Mouse (Mus musculus) forebrain, embryonic 15.5 days (tissue): ENCODE data around the gene Tbx10. TPM values are rescaled to one million over a fixed set of nuclear protein-coding genes. Genes with fewer than 3 reads are reported as not detected.
A peak's percentile ranks its signal among the peaks of the same experiment; 100 is the strongest.

Experiments used
- ATAC-seq: fragments of 200-750 bp; cut with Nextera tagmentation; replicated peaks from 2 replicates; pipeline ENCODE4 v1.8.0; 2017; ENCODE audit warnings: mild to moderate bottlenecking, moderate TSS enrichment, moderate library complexity
- H3K27ac ChIP-seq: fragments of 300-500 bp; sonication (generic); replicated peaks from 2 replicates; pipeline ENCODE4 v1.5.1; 2015; ENCODE audit warnings: mild to moderate bottlenecking, inconsistent platforms
- H3K27me3 ChIP-seq: fragments of 300-500 bp; sonication (generic); 2 replicates; pipeline ENCODE4 v1.6.1; 2015; ENCODE audit warnings: inconsistent platforms
- H3K36me3 ChIP-seq: fragments of 300-500 bp; sonication (generic); 2 replicates; pipeline ENCODE4 v1.6.1; 2015; ENCODE audit warnings: mild to moderate bottlenecking, inconsistent platforms
- H3K4me1 ChIP-seq: fragments of 300-500 bp; sonication (generic); 2 replicates; pipeline ENCODE4 v1.6.1; 2015; ENCODE audit warnings: inconsistent platforms
- H3K4me2 ChIP-seq: fragments of 300-500 bp; sonication (generic); replicated peaks from 2 replicates; pipeline ENCODE4 v1.6.1; 2015; ENCODE audit warnings: mild to moderate bottlenecking, inconsistent platforms
- H3K4me3 ChIP-seq: fragments of 300-500 bp; sonication (generic); 2 replicates; pipeline ENCODE4 v1.5.1; 2015; ENCODE audit warnings: mild to moderate bottlenecking, inconsistent platforms
- H3K9ac ChIP-seq: fragments of 300-500 bp; sonication (generic); replicated peaks from 2 replicates; pipeline ENCODE4 v1.6.1; 2015; ENCODE audit warnings: mild to moderate bottlenecking, inconsistent platforms
- H3K9me3 ChIP-seq: fragments of 300-500 bp; sonication (generic); 2 replicates; pipeline ENCODE4 v1.6.1; 2016; ENCODE audit warnings: inconsistent platforms
- WGBS: fragments of 180-500 bp; shearing (Covaris S2); methylation state at CpG from one replicate; pipeline ENCODE4 v1.1.7; 2015; ENCODE audit warnings: mixed read lengths; 5-methylcytosine and 5-hydroxymethylcytosine counted together
- polyA plus RNA-seq: library from polyadenylated mRNA; unstranded; fragments of >200 nt; fragmentation: Nextera tagmentation; extraction: Ambion mirVana; gene quantifications from 2 replicates; pipeline ENCODE4 v1.2.1, GENCODE M21; 2015

Tbx10 gene
- polyA plus RNA-seq, 1 experiment from 2014 or later = 0.13 TPM

DNA sequence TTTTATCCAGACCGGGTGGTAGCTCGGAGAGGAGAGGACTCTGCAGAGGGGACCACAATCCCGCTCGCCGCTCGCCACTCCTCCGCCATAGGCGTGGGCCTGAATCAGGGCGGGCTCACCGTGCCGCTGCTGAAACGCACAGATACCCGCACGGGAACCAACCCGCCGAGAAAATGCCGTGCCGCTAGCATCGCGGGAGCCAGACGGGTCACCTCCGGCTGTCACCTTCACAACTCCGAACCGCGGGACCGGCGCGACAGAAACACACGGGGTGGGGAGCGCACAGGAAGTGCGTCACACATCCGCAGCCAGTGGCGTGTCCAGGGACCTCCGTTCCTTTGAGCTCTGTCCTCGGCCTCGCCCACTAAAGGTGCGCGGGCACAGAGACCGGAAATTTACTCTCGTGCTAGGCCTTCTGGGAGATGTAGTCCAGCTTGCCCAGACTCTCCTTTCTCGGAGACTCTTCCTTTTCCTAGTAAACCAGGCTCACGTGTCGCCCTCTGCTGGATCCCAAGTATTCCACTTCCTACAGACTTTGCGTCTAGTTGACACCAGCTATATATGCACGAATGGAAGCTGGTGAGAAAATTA lies 20.0 kb downstream of the Tbx10 start, which contains the start of gene Ndufv1:
Gene Ndufv1, minus strand, starts transcription at position 375 of the 591 bp plus-strand sequence.
- Histone ChIP-seq H3K4me1 (peaks cover 17% of the 10 kb centered on the region), H3K4me3 (peak within 1 kb of the TSS; percentile 89), H3K9me3 (no peaks in the 10 kb centered on the region), H3K27ac (peak within 1 kb of the TSS; percentile 73), H3K9ac (peak within 1 kb of the TSS; percentile 79), H3K4me2 (peak within 1 kb of the TSS; percentile 57), H3K36me3 (peaks cover 24% of the 10 kb centered on the region), H3K27me3 (no peaks in the 10 kb centered on the region)
- WGBS = under 1% methylated on average over 45 of the region's 45 CpGs
- peak; percentile 100 for ATAC-seq

DNA sequence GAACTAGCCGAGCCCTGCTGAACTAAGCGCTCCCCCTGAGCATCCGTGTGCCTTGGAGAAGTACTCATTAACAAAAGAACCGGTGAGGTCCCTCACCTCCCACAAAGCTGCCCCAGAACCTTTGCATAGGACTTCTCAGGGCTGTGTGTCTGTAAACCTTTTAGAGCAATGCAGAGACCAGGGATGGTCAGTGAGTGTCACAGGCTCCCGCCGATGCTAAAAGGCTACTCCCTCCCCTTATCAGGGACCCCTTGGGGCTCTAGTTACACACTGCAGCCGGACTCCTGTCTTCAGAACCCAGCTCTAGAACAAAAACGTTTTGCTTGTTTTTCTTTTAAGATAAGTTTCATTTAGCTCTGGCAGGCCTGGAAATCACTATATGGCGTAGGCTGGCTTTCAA lies 20.5 kb downstream of the Tbx10 start:
- H3K4me2 ChIP-seq = peak overlapping the region; percentile 37
- peaks cover 18% of the 10 kb centered on the region for H3K36me3 ChIP-seq
- 23% methylated on average over 9 of the region's 9 CpGs for WGBS
- H3K9me3 ChIP-seq = no peaks in the 10 kb centered on the region
- H3K4me1 ChIP-seq = peaks cover 17% of the 10 kb centered on the region
- H3K27me3 ChIP-seq = no peaks in the 10 kb centered on the region
- ATAC-seq = peak; percentile 53; the same call in 1 of the 2 replicates
- H3K27ac ChIP-seq = no peak overlapping the region
- H3K9ac ChIP-seq = no peak overlapping the region
- H3K4me3 ChIP-seq = peak overlapping the region; percentile 89

DNA sequence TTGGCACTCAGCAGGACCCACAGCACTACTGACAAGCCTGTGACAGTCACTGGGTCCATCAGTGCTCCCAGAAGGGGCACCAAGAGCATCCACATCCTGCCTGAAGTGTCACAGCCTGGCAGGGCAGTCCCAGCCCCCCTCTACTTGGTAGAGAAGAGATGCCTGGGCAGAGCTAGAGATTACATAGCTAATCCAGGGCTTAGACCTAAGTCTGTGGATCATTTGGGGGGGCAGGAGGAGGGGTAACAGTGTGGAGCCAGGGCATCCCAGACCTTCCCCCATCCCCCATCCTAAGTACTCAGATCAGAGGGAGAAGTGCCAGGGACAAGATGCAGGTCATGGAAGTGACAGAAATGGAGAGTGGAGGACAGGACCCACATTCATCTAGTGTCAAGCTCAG lies 22.2 kb downstream of the Tbx10 start:
- Histone ChIP-seq H3K4me2 (no peak overlapping the region), H3K27ac (no peak overlapping the region), H3K4me3 (no peak overlapping the region), H3K36me3 (peaks cover 6% of the 10 kb centered on the region), H3K4me1 (peaks cover 17% of the 10 kb centered on the region), H3K9me3 (no peaks in the 10 kb centered on the region), H3K27me3 (no peaks in the 10 kb centered on the region), H3K9ac (no peak overlapping the region)
- ATAC-seq = no peak

DNA sequence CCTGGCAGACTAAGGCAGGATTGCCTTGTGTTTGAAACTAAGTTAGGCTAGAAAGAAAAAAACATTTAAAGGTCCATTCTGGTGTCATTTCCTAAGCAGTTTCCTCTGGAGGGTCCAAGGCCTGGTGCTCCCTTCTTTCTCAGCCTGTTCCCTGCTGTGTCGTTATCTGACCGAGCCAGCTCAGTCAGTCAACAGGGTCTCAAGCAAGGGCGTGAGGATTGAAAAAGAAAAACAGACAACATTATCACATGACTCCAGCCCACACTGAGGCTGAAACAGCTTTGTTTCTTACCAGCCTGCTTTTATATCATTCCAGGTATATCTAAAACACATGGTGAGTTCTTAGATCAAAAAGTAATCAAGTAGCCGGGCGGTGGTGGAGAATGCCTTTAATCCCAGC lies 23.1 kb downstream of the Tbx10 start:
- no peak for ATAC-seq
- WGBS = 67% methylated on average over 5 of the region's 5 CpGs

GRCm38 (mm10) chr19:4017921-4018587 lies 25.5 kb downstream of the Tbx10 start:
- H3K36me3 ChIP-seq = no peaks in the 10 kb centered on the region
- no peak overlapping the region for H3K4me2 ChIP-seq
- no peaks in the 10 kb centered on the region for H3K27me3 ChIP-seq
- no peak overlapping the region for H3K9ac ChIP-seq
- 0 out of 2 replicates have a peak, but pooled peaks cover under 1% of the 10 kb centered on the region for H3K4me1 ChIP-seq
- H3K27ac ChIP-seq = no peak overlapping the region
- no peak for ATAC-seq
- WGBS = 61% methylated on average over 10 of the region's 10 CpGs
- H3K9me3 ChIP-seq = no peaks in the 10 kb centered on the region
- H3K4me3 ChIP-seq = no peak overlapping the region

More for the DNA sequence above, 23.1 kb downstream of the Tbx10 start:
- peaks cover 17% of the 10 kb centered on the region for H3K4me1 ChIP-seq
- H3K9ac ChIP-seq = no peak overlapping the region
- no peak overlapping the region for H3K4me2 ChIP-seq
- no peak overlapping the region for H3K4me3 ChIP-seq
- no peaks in the 10 kb centered on the region for H3K36me3 ChIP-seq
- H3K9me3 ChIP-seq = no peaks in the 10 kb centered on the region
- H3K27me3 ChIP-seq = no peaks in the 10 kb centered on the region
- no peak overlapping the region for H3K27ac ChIP-seq

DNA sequence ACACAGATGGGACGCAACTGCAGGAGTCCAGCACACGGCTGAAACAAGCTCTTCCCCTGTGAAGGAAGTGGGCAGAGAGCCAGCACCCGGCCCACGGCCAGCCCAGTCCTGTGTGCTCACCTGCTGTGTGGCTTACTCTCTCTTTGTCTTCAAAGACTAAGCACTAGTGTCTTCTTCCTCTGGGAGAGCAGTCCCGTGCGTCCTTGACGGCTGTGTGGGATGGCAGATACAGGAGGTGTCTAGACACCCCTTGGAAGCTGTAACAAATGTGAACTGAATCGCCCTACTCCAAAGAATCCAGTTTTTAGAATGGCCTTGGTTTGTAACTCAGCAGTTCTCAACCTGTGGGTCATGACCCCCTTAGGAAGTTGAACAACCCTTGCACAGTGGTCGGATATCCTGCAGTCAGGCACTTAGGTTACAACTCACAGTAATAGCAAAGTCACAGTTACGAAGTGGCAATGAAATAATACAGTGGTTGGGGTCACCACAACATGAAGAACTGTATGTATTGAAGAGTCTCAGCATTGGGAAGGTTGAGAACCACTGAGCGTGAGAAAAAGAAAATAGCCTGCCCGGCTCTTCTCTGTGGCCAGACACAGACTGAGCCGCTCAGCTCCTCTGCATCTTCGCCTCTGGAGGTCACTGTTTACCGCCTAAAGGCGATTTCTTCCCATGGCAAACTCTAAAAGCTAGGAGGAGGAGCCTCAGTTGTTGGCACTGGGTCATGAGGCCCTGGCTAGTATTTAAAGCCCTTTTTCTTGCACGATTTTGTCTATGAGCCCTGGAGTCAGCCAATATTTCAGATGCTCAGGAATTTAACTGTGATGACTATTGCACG lies 26.4 kb downstream of the Tbx10 start:
- no peaks in the 10 kb centered on the region for H3K4me1 ChIP-seq
- no peaks in the 10 kb centered on the region for H3K27me3 ChIP-seq
- H3K27ac ChIP-seq = no peak overlapping the region
- no peaks in the 10 kb centered on the region for H3K9me3 ChIP-seq
- no peak overlapping the region for H3K4me2 ChIP-seq
- ATAC-seq = peak; percentile 55
- H3K9ac ChIP-seq = no peak overlapping the region
- H3K36me3 ChIP-seq = no peaks in the 10 kb centered on the region
- WGBS = 26% methylated on average over 18 of the region's 18 CpGs
- H3K4me3 ChIP-seq = no peak overlapping the region

DNA sequence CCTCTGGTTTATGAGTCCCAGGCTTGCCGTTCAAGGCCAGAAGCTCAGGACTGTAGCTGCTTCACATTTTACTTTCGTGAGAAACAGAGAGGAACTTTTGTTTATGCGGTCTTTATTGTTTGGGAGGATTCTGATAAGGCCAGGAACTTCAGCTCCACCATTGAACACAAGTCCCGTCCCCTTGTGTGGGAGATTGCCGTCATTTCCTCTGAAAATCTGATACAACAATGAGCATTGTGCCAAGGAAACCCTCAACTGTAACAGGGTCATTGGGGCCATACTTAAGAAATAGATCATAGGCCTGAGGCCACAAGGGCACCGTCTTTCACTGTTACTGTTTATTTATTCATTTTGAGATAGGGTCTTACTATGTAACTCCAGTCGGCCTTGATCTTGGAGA lies 30.6 kb downstream of the Tbx10 start:
- ATAC-seq = no peak
- no peak overlapping the region for H3K4me3 ChIP-seq
- no peak overlapping the region for H3K27ac ChIP-seq
- H3K4me2 ChIP-seq = no peak overlapping the region
- H3K9ac ChIP-seq = no peak overlapping the region
- H3K27me3 ChIP-seq = no peaks in the 10 kb centered on the region
- no peaks in the 10 kb centered on the region for H3K36me3 ChIP-seq
- WGBS = 78% methylated on average over 7 of the region's 7 CpGs
- H3K9me3 ChIP-seq = no peaks in the 10 kb centered on the region
- no peaks in the 10 kb centered on the region for H3K4me1 ChIP-seq

GRCm38 (mm10) chr19:4027576-4027975 lies 35.0 kb downstream of the Tbx10 start:
- Histone ChIP-seq H3K9me3 (no peaks in the 10 kb centered on the region), H3K4me1 (no peaks in the 10 kb centered on the region), H3K4me2 (no peak overlapping the region), H3K4me3 (no peak overlapping the region), H3K27ac (no peak overlapping the region), H3K27me3 (no peaks in the 10 kb centered on the region), H3K36me3 (no peaks in the 10 kb centered on the region), H3K9ac (no peak overlapping the region)
- no peak for ATAC-seq

DNA sequence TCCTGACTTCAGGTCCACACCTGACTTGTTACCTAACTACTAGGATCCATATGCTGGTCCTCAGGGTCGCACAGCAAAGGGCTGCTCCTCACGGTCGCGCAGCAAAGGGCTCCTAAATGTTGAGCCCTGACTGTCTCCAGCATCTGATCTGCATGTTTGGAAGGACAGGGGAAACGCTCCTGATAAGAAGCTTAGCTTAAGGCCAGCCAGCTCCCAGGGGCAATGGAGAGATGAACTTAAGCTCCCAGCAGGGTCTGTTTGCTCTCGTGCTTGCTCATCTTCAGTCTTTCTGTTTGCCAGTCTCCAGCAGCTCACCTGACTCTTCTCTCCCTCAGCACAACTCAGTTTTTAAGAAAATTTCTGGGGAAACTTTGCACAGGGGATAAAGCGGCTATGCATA lies 40.1 kb downstream of the Tbx10 start:
- no peaks in the 10 kb centered on the region for H3K9me3 ChIP-seq
- no peaks in the 10 kb centered on the region for H3K27me3 ChIP-seq
- no peak overlapping the region for H3K4me3 ChIP-seq
- H3K9ac ChIP-seq = no peak overlapping the region
- no peak for ATAC-seq
- WGBS = 60% methylated on average over 7 of the region's 7 CpGs
- no peak overlapping the region for H3K27ac ChIP-seq
- H3K4me1 ChIP-seq = peaks cover 10% of the 10 kb centered on the region
- H3K36me3 ChIP-seq = no peaks in the 10 kb centered on the region
- H3K4me2 ChIP-seq = no peak overlapping the region

DNA sequence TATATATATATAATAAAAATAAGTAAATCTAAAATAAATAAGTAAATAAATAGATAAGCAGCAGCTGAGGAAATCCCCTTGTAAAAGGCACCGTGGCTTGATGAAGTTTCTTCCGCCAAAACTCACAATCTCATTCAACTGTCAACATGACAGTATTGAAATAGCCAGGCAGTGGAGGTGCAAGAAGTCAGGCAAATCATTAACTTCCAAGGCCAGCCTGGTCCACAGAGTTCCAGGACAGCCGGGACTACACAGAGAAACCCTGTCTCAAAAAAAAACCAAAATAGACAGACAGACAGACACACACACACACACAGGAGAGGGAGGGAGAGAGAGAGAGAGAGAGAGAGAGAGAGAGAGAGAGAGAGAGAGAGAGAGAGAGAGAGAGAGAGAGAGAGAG lies 40.7 kb downstream of the Tbx10 start:
- no peak overlapping the region for H3K9ac ChIP-seq
- peaks cover 15% of the 10 kb centered on the region for H3K4me1 ChIP-seq
- 87% methylated on average over 3 of the region's 3 CpGs for WGBS
- no peaks in the 10 kb centered on the region for H3K36me3 ChIP-seq
- ATAC-seq = no peak
- no peak overlapping the region for H3K4me3 ChIP-seq
- no peaks in the 10 kb centered on the region for H3K27me3 ChIP-seq
- H3K27ac ChIP-seq = no peak overlapping the region
- no peaks in the 10 kb centered on the region for H3K9me3 ChIP-seq
- H3K4me2 ChIP-seq = no peak overlapping the region

- no peaks in the 10 kb centered on the region for H3K27me3 ChIP-seq
- no peak for ATAC-seq
- no peak overlapping the region for H3K9ac ChIP-seq
- H3K9me3 ChIP-seq = no peaks in the 10 kb centered on the region
- H3K4me3 ChIP-seq = no peak overlapping the region
- no peak overlapping the region for H3K4me2 ChIP-seq
- H3K4me1 ChIP-seq = peaks cover 17% of the 10 kb centered on the region
- 51% methylated on average over 5 of the region's 5 CpGs for WGBS
- H3K27ac ChIP-seq = no peak overlapping the region
- H3K36me3 ChIP-seq = no peaks in the 10 kb centered on the region
Measured at GRCm38 (mm10) chr19:4033742-4034141, 41.2 kb downstream of the Tbx10 start.

DNA sequence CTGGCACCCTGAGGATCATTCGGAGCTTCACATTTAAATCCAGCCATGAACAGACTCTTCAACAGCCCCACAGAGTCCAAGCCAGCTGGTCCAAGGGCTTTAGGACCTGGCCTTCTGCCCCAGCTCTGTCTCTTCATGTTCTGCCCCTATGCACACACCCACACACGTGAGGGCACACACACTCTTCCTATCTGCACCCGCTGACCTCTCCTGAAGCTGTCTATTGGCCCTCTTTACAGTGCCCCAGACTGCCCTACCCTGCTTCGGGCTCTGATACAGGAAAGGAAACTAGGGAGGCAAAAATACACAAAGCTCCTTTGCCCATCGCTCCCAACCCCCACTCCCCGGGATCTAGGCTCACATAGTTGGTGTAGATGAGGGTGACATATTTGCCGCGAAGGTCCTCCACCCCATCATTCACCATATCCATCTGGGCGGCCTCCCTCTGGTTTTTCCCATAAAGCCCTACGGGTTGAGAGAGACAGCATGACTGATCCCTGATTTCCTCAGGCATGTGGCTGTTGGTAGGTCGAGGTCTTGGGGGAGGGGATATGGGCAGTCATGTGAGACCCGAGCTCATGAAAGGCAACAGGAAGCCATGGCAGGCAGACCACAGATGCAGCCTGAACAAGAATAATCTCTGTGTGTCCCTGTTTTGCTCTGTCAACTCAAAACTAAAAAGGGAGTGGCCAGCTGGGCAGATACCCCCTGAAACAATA lies 43.9 kb downstream of the Tbx10 start:
- H3K4me3 ChIP-seq = no peak overlapping the region
- H3K4me1 ChIP-seq = peaks cover 17% of the 10 kb centered on the region
- no peak overlapping the region for H3K4me2 ChIP-seq
- no peaks in the 10 kb centered on the region for H3K36me3 ChIP-seq
- WGBS = 84% methylated on average over 12 of the region's 12 CpGs
- H3K9ac ChIP-seq = no peak overlapping the region
- no peak for ATAC-seq
- H3K27me3 ChIP-seq = no peaks in the 10 kb centered on the region
- no peak overlapping the region for H3K27ac ChIP-seq
- H3K9me3 ChIP-seq = no peaks in the 10 kb centered on the region
